Mouse (Mus musculus): ENCODE measurements around the gene Cacna2d4. TPM values are rescaled to one million over a fixed set of nuclear protein-coding genes. Genes with fewer than 3 reads are reported as not detected.
"Not testable (repeated sequence)": the region's sequence is repeated elsewhere in the genome, so short reads cannot be mapped to it uniquely, and the experiment has no call there.

Gene Cacna2d4
- total RNA-seq, 1 experiment from 2014 or later: 3.6 TPM

- ATAC-seq (ENCODE audit: extremely low read depth, insufficient number of reproducible peaks, low FRiP score, poor library complexity, severe bottlenecking): no peak
Observed at GRCm38 (mm10) chr6:119332111-119332510, 95.8 kb downstream of the Cacna2d4 start.

- ATAC-seq (ENCODE audit: extremely low read depth, insufficient number of reproducible peaks, low FRiP score, poor library complexity, severe bottlenecking): no peak
Observed at GRCm38 (mm10) chr6:119333202-119333601, 96.9 kb downstream of the Cacna2d4 start.

- no peak for ATAC-seq (ENCODE audit: extremely low read depth, insufficient number of reproducible peaks, low FRiP score, poor library complexity, severe bottlenecking)
Observed at GRCm38 (mm10) chr6:119333831-119334230, 97.5 kb downstream of the Cacna2d4 start.

- ATAC-seq (ENCODE audit: extremely low read depth, insufficient number of reproducible peaks, low FRiP score, poor library complexity, severe bottlenecking): peak; percentile 22
Observed at GRCm38 (mm10) chr6:119336124-119336523, 99.8 kb downstream of the Cacna2d4 start.

GRCm38 (mm10) chr6:119337287-119337686, 101.0 kb downstream of the Cacna2d4 start:
- no peak for ATAC-seq (ENCODE audit: extremely low read depth, insufficient number of reproducible peaks, low FRiP score, poor library complexity, severe bottlenecking)

- ATAC-seq (ENCODE audit: extremely low read depth, insufficient number of reproducible peaks, low FRiP score, poor library complexity, severe bottlenecking): no peak
Observed at GRCm38 (mm10) chr6:119338121-119338912, 102.0 kb downstream of the Cacna2d4 start.

GRCm38 (mm10) chr6:119341409-119341808, 105.1 kb downstream of the Cacna2d4 start:
- ATAC-seq (ENCODE audit: extremely low read depth, insufficient number of reproducible peaks, low FRiP score, poor library complexity, severe bottlenecking): no peak

- ATAC-seq (ENCODE audit: extremely low read depth, insufficient number of reproducible peaks, low FRiP score, poor library complexity, severe bottlenecking): peak; percentile 10; the same call in 1 of the 2 replicates
Observed at GRCm38 (mm10) chr6:119346257-119346656, 109.9 kb downstream of the Cacna2d4 start.

GRCm38 (mm10) chr6:119347813-119348212, 111.5 kb downstream of the Cacna2d4 start:
- ATAC-seq (ENCODE audit: extremely low read depth, insufficient number of reproducible peaks, low FRiP score, poor library complexity, severe bottlenecking): no peak

GRCm38 (mm10) chr6:119348234-119348633, 111.9 kb downstream of the Cacna2d4 start:
- no peak for ATAC-seq (ENCODE audit: extremely low read depth, insufficient number of reproducible peaks, low FRiP score, poor library complexity, severe bottlenecking)

GRCm38 (mm10) chr6:119350703-119351198, 114.4 kb downstream of the Cacna2d4 start:
- ATAC-seq (ENCODE audit: extremely low read depth, insufficient number of reproducible peaks, low FRiP score, poor library complexity, severe bottlenecking): no peak

GRCm38 (mm10) chr6:119351656-119352055, 115.3 kb downstream of the Cacna2d4 start:
- ATAC-seq (ENCODE audit: extremely low read depth, insufficient number of reproducible peaks, low FRiP score, poor library complexity, severe bottlenecking): no peak

- no peak for ATAC-seq (ENCODE audit: extremely low read depth, insufficient number of reproducible peaks, low FRiP score, poor library complexity, severe bottlenecking)
Observed at GRCm38 (mm10) chr6:119352501-119352900, 116.2 kb downstream of the Cacna2d4 start.

- ATAC-seq (ENCODE audit: extremely low read depth, insufficient number of reproducible peaks, low FRiP score, poor library complexity, severe bottlenecking): no peak
Observed at GRCm38 (mm10) chr6:119358020-119358571, 121.8 kb downstream of the Cacna2d4 start.

GRCm38 (mm10) chr6:119360250-119360649, 123.9 kb downstream of the Cacna2d4 start:
- ATAC-seq (ENCODE audit: extremely low read depth, insufficient number of reproducible peaks, low FRiP score, poor library complexity, severe bottlenecking): not testable (repeated sequence)

- no peak for ATAC-seq (ENCODE audit: extremely low read depth, insufficient number of reproducible peaks, low FRiP score, poor library complexity, severe bottlenecking)
Observed at GRCm38 (mm10) chr6:119360925-119361702, 124.8 kb downstream of the Cacna2d4 start.

GRCm38 (mm10) chr6:119363593-119363992, 127.3 kb downstream of the Cacna2d4 start:
- ATAC-seq (ENCODE audit: extremely low read depth, insufficient number of reproducible peaks, low FRiP score, poor library complexity, severe bottlenecking): no peak

- ATAC-seq (ENCODE audit: extremely low read depth, insufficient number of reproducible peaks, low FRiP score, poor library complexity, severe bottlenecking): not testable (repeated sequence)
Observed at GRCm38 (mm10) chr6:119366800-119367199, 130.5 kb downstream of the Cacna2d4 start.

- no peak for ATAC-seq (ENCODE audit: extremely low read depth, insufficient number of reproducible peaks, low FRiP score, poor library complexity, severe bottlenecking)
Observed at GRCm38 (mm10) chr6:119367382-119367781, 131.1 kb downstream of the Cacna2d4 start.
